Mouse (Mus musculus) inflammation-experienced regulatory T-cells, adult 16 weeks (primary cell): ENCODE data around the gene Hipk4. TPM values are rescaled to one million over a fixed set of nuclear protein-coding genes. Genes with fewer than 3 reads are reported as not detected.

Experiments used
- polyA plus RNA-seq: library from polyadenylated mRNA; unstranded; fragments of 100-300 nt; shearing (Covaris generic); gene quantifications from one replicate; pipeline ENCODE4 v1.2.1, GENCODE M21; 2017

The Hipk4 gene
- polyA plus RNA-seq, result not detected

DNA sequence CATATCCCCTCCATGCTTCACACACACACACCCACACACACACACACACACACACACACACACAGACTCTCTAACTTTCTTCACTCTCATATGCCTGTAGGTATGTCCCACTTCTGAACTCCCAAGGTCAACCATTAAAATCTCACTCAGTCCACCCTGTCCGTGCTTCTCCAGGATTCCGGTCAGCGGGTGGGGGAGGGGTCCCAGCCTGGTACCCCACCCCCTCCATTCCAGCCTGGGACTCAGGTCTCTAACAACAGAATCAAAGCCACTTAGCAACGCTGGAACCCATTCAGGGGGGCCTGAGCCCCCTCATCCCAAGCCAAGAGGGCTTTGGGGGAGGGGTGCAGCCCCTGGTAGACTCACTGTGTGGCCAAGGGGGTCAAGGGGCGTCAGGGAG lies at the start of gene Hipk4:
Gene Hipk4 (plus strand): TSS at position 301 of the 400 bp plus-strand sequence.

DNA sequence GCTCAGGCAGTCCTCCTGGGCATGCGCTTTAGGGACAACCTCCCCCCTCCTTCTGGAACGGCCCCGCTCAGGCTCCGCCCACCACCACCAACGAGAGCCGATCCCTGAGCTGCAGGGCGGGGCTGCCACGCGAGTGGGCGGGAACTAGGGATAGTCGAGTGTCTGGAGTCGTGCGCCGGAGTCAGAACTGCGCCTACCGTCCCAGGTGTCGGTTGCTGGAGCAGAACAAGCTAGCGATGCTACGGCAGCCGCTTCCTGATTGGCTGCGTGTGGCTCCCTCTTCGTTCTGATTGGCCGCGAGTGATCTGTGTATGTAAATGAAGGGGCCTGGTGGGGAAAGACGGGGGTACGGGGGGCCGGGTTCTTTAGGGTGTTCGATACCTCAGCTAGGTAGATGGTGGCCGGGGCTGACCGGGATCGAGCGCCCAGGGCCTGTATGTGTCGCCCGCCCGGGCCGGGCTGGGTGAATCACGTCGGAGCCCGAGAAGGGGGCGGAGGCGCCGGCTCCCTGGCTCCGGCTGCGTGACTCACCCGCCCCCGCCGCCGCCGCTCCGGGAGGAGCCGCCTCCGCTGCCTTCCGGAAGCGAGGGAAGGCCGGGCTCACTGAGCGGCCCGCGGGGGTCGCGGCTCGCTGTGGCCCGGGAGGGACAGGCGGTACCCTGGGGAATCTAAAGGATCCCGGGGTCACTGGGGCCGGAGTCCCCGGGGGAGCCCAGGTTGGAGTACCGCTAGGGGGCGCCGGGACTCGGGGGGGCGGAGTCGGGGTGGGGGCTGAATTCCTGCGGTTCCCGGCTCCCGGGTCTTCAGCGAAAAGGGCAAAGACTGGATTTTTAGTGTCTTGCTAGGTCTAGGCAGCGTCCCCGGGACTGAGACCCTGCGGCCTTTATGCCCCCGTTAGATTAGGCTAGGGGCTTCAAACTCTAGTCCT lies 36.0 kb upstream of the Hipk4 start, which contains the start of gene Sertad1:
Gene Sertad1 (plus strand): TSS at position 141 of the 928 bp plus-strand sequence.

DNA sequence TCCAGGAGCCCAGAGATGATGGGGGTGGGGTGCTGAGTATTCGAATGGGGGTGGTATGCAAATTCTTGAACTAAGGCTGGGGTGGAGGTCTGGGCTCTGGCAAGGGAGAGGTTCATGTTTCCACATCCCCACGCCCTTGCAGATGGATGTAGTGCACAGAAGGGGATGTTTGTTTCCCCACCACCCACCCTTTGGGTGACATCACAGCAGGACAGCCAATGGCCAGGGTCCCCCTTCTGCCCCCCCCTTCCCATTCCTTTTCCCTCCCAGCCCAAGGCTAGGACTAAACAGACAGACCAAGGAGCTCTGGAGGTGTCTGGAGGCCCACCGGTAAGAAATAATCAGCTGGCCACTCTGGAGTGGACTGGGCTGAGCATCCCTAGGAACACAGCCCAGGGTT lies 24.0 kb upstream of the Hipk4 start, which contains the start of gene Prx:
Gene Prx (plus strand): TSS at position 289 of the 400 bp plus-strand sequence.

DNA sequence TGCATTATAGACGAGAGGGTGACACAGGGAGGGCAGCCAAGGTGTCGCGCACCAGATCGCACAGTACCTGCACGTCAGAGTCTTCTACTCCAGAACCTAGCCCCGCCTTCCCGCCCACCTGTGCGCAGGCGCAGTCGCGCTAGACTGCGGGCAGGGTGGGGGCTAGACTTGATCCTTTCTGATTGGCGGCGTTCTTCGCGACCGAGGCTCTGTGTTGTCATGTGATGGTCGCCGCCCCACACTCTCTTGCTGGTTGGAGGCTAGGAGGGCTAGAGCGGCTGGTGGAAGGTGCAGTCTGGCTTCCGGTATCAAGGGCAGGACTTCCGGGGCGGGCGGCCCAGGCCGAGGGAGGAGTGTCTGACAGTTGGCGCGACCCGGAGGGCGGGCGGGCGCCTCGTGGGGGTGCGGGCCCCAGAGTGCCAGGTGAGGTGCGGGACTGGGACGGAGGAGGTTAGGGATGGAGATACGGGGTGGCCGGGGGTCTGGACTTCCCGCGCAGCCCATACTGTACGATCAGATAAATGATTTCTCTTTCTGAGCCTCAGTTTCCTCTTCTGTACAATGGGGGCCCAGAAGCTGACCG lies 30.0 kb downstream of the Hipk4 start, which contains the start of the genes Pld3 and 2310022A10Rik:
Gene Pld3 (minus strand): TSS at position 288 of the 583 bp plus-strand sequence.
Gene 2310022A10Rik (plus strand): TSS at position 303 of the 583 bp plus-strand sequence.

Other genes starting within 250 kb of the Hipk4 start
- 1.2 TPM for gene Ltbp4, start 185.6 kb upstream of the Hipk4 start, polyA plus RNA-seq
- 110 TPM for gene Shkbp1, start 167.2 kb upstream of the Hipk4 start, polyA plus RNA-seq
- gene Gm20479, start 165.8 kb upstream of the Hipk4 start, polyA plus RNA-seq, result 1.00 TPM
- gene Sptbn4, start 75.6 kb upstream of the Hipk4 start, polyA plus RNA-seq, result 0.29 TPM
- gene Blvrb, start 75.3 kb upstream of the Hipk4 start, polyA plus RNA-seq, result 17.9 TPM
- gene Sertad3, start 49.5 kb upstream of the Hipk4 start, polyA plus RNA-seq, result 67.9 TPM
- 84.0 TPM for gene Sertad1, start 36.4 kb upstream of the Hipk4 start, polyA plus RNA-seq
- gene Prx, start 23.9 kb upstream of the Hipk4 start, polyA plus RNA-seq, result 1.2 TPM
- gene Pld3, start 30.0 kb downstream of the Hipk4 start, polyA plus RNA-seq, result 265 TPM
- 22.7 TPM for gene 2310022A10Rik, start 30.0 kb downstream of the Hipk4 start, polyA plus RNA-seq
- 111 TPM for gene Akt2, start 68.3 kb downstream of the Hipk4 start, polyA plus RNA-seq
- gene Ttc9b, start 130.6 kb downstream of the Hipk4 start, polyA plus RNA-seq, result not detected
- 1.1 TPM for gene Map3k10, start 151.3 kb downstream of the Hipk4 start, polyA plus RNA-seq
- 3.5 TPM for gene Zfp607b, start 166.1 kb downstream of the Hipk4 start, polyA plus RNA-seq
- gene Zfp60, start 208.1 kb downstream of the Hipk4 start, polyA plus RNA-seq, result 22.0 TPM